Mouse (Mus musculus) megakaryocyte-erythroid progenitor cell, adult 5-6 weeks (primary cell): ENCODE measurements around the gene Nhs. TPM values are rescaled to one million over a fixed set of nuclear protein-coding genes. Genes with fewer than 3 reads are reported as not detected.

ENCODE experiments used
- ATAC-seq: replicated peaks from 2 replicates; pipeline ENCODE4 v1.8.0; 2016; ENCODE audit warnings: mild to moderate bottlenecking, inconsistent platforms; ENCODE audit not compliant: severe bottlenecking, poor library complexity, low FRiP score, low TSS enrichment
- total RNA-seq, 2 experiments: library from RNA; stranded (forward) in 1 of 2; stranded (reverse) in 1 of 2; fragments of 200-1000, 215-1000 nt in 1 of 2; fragments of >200 nt in 1 of 2; fragmentation: Nextera tagmentation in 1 of 2; gene quantifications; 2 replicates each; pipeline ENCODE4 v1.2.3; 2014 to 2017

The Nhs gene
- total RNA-seq, 2 experiments from 2014 or later = not detected

DNA sequence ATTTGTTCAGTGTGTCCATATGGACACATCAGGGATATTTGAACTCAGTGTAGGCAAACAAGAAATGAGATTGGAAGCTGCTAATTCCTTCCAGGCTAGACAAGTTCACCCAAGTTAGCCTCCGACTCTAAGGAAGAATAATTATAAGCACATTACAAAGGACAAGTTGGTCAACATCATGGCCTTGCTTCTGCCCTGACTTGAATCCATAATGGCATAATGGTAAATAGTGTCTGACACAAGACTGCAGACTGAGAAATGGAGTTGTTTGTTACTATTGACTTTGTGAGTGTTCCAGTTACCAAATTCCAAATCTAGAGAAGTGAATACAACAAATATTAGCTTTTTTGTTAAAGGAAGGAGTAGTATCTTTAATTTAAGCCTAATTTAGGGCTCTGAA is 196.7 kb downstream of the Nhs start:
- no peak for ATAC-seq

DNA sequence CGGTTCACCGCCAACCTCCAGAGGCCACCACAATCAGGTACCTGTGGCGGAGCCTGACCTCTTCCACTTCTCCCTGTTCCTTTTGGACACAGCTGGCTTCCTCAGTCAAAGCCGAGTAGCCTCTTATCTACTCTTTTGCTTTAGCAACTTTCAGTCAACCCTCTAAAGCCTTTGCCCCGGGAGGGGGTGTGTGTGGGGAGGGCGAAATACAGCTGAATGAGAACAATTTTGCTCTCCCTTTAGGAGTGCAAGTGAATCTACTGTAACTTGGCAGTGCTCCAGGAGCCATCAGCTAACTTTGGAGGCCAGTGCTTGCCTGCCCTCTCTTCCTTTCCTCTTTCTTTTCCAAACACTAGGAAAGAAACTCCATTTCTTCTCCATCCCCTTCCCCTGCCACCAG is 197.8 kb downstream of the Nhs start:
- no peak for ATAC-seq

DNA sequence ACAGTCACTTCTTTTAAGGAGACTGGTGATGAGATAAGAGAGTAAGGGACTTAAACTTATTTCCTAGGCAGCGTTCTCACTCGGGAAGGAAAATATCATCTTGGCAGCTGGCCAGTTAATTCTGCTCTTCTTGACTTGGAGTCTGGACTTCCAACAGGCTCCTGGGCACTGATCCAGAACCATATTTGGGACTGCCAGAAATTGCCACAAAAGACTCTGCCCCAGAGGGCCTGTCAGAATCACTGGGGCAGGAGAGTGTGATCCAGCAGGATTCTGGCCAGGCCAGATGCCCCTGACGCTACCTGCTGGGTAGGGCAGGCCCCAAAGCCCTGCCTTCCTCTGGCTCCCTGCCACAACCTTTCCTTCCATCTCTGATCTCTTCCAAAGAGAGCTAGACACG is 198.4 kb downstream of the Nhs start:
- no peak for ATAC-seq

DNA sequence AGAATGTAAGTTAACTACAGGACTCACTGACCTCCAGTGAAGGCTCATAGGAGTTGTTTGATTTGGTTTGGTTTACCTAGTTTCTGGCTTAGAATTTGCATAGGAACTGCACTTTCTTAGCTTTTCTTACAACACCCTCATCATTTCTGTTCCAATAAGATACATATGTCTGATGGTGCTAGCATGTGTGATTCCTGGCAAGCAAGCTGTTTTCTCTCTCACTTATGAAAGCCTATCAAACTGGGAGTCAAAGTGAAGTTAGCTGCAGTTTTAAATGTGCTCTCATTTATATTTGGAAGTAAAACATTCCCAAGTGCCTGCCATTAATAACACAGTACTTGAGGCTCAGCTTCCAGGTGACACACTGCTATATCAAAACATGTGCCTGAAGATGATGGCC is 207.2 kb downstream of the Nhs start:
- no peak for ATAC-seq

DNA sequence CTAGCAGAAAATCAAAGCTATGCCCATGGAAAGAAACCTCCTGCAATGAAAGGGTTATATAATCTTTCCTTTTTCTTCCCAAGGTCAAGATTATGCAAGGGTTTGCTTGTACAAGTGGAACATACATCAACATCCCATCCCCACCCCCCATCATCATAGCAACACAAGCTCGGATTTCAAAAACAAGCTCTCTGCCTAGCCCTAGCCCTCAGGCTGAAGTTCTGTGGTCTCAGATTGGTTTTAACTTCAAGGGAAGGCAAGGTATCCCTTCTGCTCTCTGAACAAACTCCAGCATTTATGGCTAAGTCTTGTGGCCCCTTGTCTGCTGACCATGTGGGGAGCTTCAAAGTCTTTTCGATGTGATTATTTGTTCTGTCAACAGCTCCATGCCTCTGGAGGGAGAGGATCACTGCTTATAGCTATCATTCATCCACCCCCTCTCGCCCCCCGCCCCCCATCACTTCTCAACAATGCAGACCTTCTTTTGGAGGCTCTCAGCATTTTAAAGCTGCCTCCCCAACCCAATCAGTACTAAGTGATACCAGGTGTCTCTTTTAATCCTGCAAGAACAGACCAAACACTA is 216.3 kb downstream of the Nhs start:
- ATAC-seq = no peak

DNA sequence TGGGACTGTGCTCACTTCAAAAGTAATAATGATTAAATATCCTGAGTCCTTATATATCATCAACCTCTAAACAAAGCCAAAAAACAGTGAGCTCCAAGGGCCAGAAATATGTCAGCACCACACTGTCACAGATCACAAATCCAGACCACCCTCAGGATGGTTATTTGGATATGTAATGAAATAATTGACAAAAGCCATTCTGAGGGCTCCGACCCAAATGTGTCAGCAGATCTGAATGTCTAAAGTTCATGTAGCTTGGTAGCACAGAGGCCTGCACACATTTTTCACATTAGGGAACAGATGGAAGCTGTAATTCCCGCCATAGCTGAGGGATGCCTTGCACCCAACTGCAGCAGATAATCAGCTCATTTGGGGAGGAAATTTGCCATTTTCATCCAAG is 218.8 kb downstream of the Nhs start:
- no peak for ATAC-seq

DNA sequence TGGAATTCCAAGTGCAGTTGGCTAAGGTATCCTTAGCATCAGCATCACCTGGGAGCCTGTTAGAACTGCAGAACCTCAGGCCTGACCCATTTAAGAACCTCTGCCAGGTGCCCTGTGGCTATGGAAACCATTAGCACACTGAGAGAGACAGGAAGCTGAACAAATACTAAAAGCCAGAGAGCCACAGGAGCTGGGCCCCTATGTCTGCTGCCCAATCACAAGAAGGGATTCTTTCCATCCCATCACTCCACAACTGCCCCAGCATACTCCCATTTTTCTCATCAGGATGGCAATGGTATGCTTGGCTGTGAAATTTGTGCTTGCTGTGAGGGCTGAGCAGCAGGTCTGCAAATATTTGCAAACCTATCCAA is 232.9 kb downstream of the Nhs start:
- no peak for ATAC-seq

DNA sequence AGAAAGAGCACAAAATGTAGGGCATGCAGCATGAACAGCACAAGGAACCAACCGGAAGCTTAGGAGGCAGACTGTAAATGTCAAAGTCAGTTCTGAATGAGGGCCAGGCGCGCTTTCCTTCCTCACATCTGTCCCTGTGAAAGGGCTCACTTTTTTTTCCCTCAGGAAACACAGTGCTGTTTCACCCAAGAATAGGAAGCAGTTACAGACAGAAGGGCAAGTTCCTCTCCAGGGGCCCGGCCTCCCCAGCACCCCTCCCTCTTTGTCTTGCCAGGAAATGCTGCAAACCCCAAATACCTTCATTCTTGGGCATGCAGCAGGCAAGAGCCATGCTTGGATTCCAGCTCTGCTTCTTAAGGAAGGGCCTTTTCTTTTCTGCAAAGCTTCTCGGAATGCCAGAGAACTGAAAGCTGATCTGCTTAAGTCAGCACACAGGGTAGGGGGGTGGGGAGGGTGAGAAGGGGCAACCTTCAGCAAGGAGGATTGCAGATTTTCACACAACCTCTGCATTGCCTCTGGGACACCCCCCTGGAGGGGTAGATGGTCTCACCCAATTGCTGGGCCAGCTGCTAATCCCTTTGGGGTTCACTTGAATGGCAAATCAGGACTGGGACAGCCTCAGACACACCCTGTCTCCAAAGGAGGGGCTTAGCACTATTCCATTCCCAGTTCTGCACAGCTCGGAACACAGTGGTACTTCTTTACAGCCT is 233.4 kb downstream of the Nhs start:
- no peak for ATAC-seq

DNA sequence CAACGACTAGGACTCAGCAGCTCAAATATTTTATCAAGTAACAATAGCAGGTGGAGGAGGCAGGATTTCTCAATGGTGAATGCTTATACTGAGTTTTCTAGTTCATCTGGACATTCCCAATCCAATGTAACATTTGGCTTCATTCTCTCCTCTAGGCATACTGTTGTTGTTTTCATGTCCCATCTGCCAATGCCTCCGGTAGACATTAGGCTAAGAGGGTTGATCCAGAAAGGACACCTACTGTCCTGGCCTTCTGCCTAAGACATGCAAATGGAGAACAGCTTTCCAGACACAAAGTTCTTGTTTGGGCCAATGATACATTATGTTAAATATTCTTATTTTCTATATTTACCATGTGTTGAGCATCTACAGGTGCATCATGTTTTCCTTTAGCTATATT is 236.9 kb downstream of the Nhs start:
- ATAC-seq = no peak

DNA sequence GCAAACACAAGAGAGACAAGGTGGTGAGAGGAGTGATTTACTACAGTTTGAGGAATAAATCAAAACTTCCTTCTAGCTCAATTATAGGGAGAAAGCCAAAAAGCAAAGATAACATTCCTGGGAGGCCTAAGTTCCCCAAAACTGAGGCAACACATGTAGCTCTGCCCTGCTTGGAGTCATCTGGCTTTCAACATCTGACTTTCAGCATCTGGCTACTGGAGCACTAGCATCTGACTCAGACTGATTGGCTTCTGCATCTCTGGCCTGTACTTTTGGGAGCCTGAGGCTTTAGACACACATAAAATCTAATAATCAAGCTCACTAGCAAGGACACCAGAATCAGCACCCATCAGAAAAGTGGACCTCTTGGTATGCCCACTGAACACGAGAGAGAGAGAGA is 237.9 kb downstream of the Nhs start:
- no peak for ATAC-seq

DNA sequence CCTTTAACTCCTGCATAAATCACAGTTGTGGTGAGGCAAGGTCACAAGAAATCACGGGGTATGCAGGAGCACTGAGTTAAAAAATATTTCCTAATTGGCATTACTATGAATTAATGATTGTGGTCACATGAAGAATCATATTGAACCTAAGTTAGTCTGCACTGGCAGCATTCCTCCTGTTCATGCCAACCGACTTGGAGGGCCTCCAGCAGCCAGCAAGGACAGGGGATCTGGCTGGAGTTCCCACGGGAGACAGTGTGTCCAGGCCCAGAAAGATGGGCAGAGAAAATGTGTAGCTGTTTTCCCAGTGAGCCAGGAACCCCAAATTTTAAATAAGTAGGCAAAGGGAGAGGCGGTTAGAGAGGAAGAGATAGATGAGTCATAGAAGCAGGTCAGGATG is 249.6 kb downstream of the Nhs start:
- ATAC-seq = no peak

DNA sequence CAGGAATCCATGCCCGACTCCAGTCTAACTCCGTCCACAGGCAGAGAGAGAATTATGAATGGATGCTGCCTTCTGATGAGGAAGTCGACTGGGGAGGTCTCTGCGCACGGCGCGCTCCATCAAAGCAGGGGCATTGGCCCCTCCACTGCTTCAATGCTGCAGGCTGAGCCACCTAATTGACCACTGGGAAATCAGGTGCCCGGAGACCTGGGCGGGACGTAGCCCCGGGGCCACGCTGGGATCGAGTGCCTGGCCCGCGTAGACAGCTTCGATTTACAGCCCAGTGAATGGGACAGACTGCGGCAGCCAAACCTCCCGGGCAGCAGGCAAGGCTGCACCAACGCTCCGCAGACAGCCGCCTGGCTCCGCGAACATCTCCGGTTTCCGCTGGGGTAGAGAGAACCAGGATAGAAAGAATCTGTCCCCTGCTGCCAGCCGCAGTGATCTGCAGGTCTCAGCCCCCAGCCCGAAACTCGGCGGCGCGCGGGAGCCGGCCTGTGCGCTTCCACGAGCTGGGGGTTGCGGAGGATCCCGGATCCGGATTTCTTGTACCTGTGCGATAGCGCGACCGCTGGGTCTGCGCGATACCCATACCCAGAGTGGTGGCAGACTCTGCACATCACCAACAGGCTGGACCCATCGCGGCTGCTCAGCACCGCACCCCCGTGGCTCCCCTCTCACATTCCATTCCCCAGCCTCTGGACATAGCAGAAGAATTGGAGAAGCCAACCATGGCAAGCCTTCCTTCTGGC is 250.7 kb downstream of the Nhs start:
- no peak for ATAC-seq

DNA sequence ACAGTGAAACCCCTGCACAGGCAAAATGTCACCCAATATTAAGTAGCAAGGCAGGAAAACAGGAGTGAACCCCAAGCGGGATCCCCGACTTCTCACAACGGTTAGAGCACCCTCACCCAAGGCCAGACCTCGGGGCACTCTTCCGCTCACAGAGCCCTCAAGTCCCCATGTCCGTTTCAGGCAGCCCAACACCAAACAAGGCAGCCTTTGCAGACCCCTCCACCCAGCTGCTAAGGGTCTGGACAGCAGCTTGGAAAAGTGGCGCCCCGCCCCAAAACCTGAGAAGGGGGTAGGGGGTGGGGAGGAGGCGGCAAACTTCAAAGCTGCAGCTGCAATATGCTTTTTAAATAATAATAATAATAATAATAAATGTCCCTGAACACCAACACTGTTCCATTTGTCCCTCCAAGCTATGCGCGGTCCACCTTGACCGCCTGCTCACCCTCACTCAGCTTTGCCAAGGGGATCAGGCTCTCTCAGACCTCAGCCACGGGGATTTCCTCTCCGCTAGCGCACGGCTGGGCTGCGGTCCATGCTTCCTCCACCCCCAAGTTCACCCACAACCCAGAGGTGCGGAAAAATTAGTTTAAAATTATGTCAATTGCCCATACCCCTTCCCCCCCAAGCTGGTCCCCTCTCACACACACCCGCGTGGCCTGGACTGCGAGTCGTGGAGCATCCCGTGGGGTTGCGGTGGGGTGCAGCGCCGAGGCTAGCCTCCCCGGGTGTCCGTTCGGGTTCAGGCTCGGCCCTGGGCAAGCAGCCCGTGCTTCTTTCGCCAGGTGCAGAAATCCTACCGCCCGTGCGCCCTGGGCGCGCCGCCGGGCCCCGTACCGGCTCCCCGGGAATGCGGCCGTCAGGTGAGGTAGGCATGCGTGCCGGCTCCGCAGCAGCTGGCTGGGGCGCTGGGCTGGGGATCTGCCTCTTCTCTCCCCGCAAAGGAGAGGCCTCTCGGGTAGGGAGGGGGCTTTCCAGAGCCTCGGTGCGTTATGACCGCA is 251.6 kb downstream of the Nhs start:
- ATAC-seq = no peak

DNA sequence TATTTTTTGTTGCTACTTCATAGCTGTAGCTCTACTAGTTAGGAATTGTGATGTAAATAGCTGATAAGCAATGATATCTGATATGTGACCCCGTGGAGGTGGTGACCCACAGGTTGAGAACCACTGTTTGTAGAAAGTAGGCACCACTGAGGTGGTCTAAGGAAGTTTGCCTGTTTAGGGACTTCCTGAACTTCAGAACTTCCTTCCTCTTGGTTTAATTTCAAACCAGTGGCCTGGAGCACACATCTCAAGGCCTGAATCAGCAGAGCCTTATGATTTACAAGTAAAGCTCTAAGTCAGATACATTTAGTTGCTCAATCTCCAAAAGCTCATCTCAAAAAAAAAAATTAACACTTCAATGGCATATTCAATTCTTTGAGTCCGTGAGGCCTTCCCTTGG is 265.1 kb downstream of the Nhs start:
- no peak for ATAC-seq

DNA sequence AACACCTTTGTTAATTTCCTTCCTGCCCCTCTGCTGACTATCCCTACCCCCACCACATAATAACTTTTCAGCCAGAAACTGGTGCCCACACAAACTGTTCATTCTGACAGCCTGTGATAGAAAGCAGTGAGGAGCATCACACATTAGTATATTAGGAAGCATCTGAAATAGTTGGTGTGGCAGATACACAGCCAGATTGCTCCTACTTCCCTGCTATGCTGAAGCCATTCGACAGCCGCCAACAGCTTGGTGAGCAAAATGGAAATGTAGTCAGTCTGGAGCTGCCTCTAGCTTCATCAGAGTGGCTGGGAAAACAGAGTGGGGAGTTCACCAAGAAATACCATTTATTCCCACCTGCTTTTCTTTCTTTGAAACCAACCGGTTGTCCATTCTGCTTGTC is 275.9 kb downstream of the Nhs start:
- ATAC-seq = no peak

DNA sequence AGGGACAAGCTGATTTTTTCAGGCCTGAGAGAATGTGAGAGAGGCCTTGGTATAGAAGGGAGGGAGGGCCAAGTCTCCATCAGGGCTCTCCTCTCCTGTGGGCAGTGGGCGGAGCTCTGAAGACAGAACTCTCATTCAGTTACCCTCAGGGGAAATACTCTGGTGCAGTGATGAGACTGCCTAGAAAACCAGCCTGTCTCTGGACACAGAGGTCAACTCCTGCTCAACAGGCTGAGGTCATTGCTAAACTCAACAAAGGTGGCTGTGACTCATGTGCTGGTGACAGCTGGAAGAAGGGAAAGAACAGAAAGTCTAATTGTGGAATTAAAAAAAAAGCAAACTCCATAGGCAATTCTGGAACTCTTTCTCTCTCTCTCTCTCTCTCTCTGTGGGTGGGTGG is 282.4 kb downstream of the Nhs start:
- ATAC-seq = no peak

DNA sequence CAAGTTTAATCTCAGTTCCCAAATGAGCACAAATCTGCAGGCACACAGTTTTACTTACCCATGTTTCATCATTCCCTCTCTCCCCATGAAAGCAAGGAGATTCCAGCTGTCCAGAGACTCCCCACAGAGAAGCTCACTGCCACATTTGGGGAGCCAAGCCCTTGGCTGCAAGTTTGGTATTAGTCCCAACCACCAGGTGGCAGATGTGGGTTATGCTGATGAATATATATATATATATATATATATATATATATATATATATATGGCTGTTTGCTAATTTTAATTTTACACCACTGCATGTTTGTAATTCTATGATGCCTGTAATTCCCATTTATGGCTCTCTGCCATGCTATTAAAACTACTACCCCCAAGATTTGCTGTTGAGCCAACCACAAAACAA is 286.0 kb downstream of the Nhs start:
- no peak for ATAC-seq

DNA sequence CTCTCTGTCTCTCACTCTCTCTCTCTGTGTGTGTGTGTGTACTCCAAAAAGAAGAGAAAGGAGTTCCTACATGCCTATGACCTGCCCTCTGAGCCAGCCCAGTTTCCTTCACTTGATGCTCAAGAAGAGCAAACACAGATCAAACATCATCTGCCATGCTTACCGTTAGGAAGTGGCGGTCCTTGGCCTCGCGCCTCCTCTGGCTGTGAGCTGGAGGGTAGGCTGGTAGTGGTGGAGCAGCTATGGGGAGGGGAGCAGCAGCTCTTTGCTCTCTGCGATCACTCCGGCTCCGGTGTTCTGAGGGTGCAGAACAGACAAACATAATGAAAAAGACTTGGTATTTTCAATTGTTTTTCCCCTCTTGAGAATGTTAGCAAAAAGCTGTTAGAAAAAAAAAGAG is 288.2 kb downstream of the Nhs start:
- ATAC-seq = no peak

DNA sequence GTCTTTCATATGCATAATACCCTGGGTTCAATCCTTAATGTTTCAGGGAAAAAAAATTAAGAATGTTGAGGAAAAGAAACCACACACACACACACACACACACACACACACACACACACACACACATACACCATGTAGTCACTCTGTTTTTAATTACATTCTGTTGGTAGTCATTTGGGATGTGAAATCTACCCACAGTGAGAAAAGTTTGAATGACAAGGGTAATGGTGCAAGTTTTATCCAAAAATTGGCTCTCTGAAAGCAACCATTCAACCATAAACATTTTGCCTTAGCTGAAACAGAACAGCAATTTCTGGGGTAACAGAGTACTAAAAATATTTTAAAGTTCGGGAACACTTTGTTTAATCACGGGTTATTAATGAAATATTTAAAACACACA is 303.9 kb downstream of the Nhs start:
- ATAC-seq = no peak
